Mouse (Mus musculus) B cell, adult 67 days (primary cell): Measurements from ENCODE around the gene Eif3i. TPM values are rescaled to one million over a fixed set of nuclear protein-coding genes. Genes with fewer than 3 reads are reported as not detected.

ENCODE experiments used
- total RNA-seq, 2 experiments: library from RNA; stranded (reverse); gene quantifications; 4 replicates each; pipeline ENCODE4 v1.2.4; 2023

Eif3i gene
- total RNA-seq: 100 to 1,000 TPM; 143 to 157 TPM

DNA sequence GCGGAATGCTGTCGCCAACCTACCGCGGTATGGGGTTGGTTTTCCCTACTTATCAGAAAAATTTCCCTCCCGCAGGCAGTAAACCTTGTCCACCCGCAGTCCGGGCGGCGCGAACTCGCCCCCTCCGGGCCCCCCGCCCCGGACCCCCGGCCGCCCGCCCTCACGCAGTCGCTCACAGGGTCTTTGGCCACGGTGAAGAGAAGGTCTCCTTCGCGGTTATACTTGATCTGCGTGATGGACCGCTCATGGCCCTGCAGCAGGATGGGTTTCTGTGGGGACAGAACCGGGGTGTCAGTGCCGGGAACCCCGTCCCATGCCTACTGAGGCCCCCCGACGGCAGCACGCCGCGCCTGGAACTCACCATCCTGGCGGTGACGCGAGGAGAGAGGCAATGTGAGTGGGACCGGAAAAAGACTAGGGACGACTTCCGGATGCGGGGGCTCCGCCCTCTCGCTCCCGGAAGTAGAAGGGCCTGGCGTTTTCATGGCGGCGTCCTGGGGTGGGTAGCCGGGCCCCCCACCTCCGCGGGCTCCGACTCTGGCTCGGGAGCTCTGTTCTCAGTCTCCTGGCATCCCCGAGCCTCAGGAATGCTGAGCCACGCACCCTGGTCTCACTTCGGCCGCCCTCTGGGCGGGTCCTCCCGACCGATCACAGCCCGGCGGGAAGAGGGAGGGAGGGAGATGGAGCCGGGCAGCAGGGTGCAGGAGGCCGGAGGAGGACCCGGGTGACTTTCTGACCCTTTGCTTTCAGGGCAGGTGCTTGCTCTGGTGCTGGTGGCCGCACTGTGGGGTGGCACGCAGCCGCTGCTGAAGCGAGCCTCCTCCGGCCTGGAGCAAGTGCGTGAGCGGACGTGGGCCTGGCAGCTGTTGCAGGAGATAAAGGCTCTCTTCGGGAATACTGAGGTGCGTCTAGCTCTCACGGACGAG, at the start of gene Eif3i, which contains the start of gene Tmem234:
Eif3i (minus strand) TSS at position 416 of the 926 bp plus-strand sequence.
Tmem234 (plus strand) TSS at position 436 of the 926 bp plus-strand sequence.

DNA sequence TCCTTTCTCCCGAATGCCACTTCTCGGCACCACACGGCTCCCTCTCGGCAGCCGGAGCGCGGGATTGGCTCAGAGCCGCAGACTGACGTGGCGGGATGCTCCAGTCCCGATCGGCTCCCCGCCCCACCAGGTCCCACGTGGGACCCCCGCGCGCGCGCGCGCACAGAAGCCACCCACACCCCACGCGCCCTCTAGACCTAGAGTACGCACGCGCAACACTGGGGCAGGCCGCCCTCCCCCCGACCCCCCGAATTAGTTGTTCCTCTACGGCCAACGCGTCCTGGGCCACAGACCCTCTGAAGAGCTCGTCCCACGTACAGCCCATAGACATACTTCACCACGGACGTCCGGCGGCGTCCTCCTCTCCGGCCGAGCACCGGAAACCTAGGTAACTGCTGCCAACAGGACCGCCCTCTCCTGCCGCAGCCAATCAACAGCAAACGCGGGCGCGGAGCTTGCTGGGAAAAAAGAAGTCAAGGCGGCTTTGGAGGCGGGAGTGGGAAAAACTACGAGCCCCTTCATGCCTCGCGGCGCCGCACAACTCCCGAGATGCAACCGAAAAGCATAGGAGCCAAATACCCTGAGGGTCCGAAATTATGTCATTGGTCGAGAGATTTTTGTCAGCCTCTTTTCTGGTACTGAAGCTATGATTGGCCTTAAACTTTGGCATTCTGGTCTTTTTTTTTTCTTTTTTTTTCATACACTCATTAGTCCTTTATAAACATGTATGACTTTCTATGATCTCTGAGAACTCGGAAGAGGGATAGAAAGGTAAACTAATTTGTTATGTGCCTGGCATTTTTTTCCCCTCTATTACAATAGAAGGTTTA, 40.4 kb upstream of the Eif3i start, which contains the start of gene Txlna:
Txlna (minus strand) TSS at position 428 of the 830 bp plus-strand sequence.

DNA sequence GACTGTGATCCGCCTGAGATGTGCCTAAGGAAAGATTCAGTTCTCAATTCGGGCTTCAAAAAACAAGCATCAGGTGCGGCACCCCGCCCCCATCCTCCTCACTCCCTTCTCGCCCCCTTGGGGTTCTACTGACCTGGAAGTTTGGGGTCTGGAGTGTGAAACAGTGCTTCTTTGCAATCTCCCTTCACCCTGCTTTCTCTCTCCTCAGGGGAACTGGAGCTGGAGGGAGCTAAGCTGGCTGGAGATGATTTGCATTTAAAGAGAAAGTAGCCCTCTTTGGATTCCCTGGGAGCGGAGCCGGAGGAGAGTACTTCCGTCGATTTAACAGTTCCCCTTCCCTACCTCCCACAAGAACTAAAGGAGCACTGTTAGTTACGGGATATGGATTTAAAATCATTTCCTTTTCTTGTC, 23.2 kb upstream of the Eif3i start, which contains the start of gene Ccdc28b:
Ccdc28b (minus strand) TSS at position 267 of the 411 bp plus-strand sequence.

DNA sequence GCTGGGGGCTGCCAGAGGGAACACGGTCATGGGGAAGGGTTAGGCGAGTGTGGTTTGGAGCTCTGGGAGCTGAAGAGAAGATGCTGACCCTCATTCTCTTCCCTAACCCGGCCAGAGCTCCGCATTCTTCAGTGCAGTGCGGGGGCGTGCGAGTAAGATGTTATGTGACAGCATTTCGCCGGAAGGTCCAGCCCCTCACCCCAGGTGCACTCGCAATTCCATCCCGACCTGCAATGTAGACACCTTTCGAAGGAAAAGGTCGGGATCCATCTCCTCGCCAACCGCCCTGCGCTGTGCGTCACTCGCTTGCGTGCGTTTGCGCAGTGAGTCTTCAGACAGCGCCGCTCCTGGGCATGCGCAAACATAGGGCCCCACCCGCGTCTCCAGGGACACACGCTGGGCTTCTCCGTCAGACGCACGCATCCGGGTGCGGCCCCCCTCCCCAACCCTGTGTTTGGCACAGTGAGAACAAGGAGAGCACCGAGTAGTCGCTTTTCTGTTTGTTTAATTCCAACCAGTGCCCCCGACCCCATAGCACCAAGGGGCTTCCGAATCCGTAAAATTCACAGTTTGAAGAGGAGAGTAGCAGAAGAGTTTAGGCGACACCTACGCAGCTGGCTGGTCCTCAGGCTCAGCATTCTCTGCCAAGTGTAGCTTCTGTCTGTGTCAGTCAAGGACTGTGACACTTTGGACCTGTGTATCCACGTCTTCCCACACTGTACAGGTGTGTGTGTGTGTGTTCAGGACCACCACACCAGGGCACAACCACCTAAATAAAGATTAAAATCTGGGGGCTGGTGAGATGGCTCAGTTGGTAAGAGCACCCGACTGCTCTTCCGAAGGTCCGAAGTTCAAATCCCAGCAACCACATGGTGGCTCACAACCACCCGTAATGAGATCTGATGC, 18.6 kb upstream of the Eif3i start, which contains the start of gene Iqcc:
Iqcc (minus strand) TSS at position 314 of the 906 bp plus-strand sequence.

DNA sequence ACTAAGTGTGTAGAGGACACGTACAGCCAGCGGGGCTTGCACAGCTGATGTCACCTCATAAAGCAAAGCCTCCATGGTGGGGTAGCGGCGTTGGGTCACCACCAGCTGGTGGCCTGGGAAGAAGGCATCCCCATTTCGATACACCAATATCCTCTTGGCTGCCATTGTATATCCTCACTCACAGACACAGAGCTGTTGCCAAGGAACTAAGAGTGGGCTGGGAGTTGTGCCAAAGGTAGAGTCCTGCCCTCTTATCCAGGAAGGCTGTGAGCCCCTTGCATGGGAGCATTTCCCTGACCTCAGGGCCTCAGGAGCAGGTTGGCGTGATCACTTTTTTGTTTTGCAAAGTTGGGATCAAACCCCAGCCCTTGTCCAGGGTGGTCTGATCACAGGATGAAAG, 13.6 kb upstream of the Eif3i start, which contains the start of gene Dcdc2b:
Dcdc2b (minus strand) TSS at position 165 of the 400 bp plus-strand sequence.

DNA sequence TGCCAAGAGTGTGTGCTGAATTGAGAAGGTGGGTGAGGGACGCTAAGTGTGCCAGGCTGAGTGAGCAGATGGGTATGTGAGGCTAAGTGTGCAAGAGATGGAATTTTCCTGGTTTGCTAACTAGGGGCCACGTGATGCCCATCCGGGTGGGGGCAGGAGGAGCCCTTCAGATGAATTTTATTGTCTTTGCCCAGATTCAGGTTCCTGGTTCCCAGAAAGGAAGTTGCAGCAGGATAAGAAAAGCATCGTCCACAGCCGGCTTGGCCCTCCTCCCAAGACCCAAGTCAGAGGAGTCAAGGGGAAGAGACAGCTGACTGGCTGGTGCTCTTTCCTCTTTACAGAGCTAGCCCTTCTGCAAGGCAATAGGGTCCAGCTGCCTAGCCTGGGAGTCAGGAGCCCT, 22.0 kb downstream of the Eif3i start, which contains the start of gene Fam167b:
Fam167b (minus strand) TSS at position 84 of the 400 bp plus-strand sequence.

DNA sequence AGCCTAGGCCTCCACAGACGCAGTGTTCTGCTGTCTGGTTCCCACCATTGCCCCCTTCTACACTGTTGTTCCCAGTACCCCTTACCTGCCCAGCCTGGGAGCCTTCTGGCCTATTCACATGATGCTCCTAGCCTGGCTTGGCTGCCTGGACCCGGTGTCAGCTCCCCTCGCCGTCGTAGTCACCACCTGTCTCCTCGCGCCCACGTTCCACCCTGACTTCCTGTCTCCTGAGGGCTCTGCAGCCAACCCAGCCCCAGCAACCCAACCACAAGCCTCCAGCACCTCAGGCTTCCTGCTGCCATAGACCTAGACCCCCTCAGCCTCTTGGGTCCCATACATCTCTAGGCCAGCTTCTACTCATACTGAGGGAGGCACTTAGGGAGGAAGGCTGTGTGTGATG, 27.0 kb downstream of the Eif3i start, which contains the start of gene Lck:
Lck (minus strand) TSS at position 212 of the 400 bp plus-strand sequence.

DNA sequence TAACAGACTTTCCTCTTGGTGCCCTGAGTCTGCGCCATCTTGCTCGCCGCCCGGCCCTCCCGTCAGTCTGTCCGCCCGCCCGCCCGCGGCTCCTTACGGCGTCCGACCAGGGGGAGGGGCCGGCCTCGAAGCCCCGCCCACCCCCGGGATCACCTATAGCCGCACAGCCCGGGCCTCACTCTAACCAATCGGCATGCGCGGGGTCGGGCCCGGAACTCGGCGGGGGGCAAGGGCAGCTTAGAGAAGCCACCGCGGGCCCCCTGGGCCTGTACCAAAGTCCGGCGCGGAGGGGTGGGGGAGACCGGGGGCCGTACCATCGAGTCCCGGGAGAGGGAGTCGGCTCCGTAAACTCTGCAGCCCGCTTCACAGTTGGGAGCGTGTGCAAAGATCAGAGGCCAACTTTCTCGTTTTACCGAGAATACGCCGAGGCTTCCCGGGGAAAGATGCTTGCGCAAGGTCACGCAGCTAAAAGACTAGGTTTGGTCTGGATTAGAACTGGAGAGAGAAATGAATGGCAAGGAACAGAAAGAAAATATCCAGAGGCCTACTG, 57.8 kb downstream of the Eif3i start, which contains the start of gene Hdac1:
Hdac1 (minus strand) TSS at position 122 of the 550 bp plus-strand sequence.

Other genes with a start within 250 kb of the Eif3i start
- 1 to 10 TPM; 2.3 to 3.3 TPM for gene Zbtb8a, start 222.5 kb downstream of the Eif3i start, total RNA-seq
- gene Zbtb8b, start 159.8 kb downstream of the Eif3i start, total RNA-seq: not detected
- gene Bsdc1, start 139.1 kb downstream of the Eif3i start, total RNA-seq: 100 to 1,000 TPM; 105 to 112 TPM
- not detected for gene Tssk3, start 109.6 kb downstream of the Eif3i start, total RNA-seq
- 1 to 10 TPM in 1 of 2 experiments, not detected in 1; 1.4 TPM for gene Fam229a, start 109.5 kb downstream of the Eif3i start, total RNA-seq
- 10 to 100 TPM; 73.3 to 75.0 TPM for gene Marcksl1, start 87.1 kb downstream of the Eif3i start, total RNA-seq
- gene Hdac1, start 57.9 kb downstream of the Eif3i start, total RNA-seq: 100 to 1,000 TPM; 190 to 192 TPM
- 10 to 100 TPM; 23.5 to 26.4 TPM for gene Lck, start 27.0 kb downstream of the Eif3i start, total RNA-seq
- not detected for gene Fam167b, start 22.1 kb downstream of the Eif3i start, total RNA-seq
- gene Tmem234, start within 50 bp of the Eif3i start, total RNA-seq: 100 to 1,000 TPM; 125 TPM
- gene Dcdc2b, start 13.6 kb upstream of the Eif3i start, total RNA-seq: 1 to 10 TPM; 3.5 to 4.3 TPM
- gene Iqcc, start 18.5 kb upstream of the Eif3i start, total RNA-seq: 10 to 100 TPM; 15.7 to 22.1 TPM
- 10 to 100 TPM; 15.8 to 29.5 TPM for gene Ccdc28b, start 23.3 kb upstream of the Eif3i start, total RNA-seq
- gene Txlna, start 40.4 kb upstream of the Eif3i start, total RNA-seq: 10 to 100 TPM; 67.3 to 87.3 TPM
- gene Kpna6, start 72.1 kb upstream of the Eif3i start, total RNA-seq: 10 to 100 TPM; 47.4 to 53.2 TPM
- 10 to 100 TPM; 19.4 to 23.5 TPM for gene Tmem39b, start 96.2 kb upstream of the Eif3i start, total RNA-seq
- gene Khdrbs1, start 141.7 kb upstream of the Eif3i start, total RNA-seq: 100 to 1,000 TPM; 132 to 146 TPM
- 100 to 1,000 TPM; 408 to 444 TPM for gene Ptp4a2, start 210.6 kb upstream of the Eif3i start, total RNA-seq